Mouse (Mus musculus) erythroid progenitor cell, adult 5-6 weeks (primary cell): ENCODE measurements around the gene Gm10318. TPM values are rescaled to one million over a fixed set of nuclear protein-coding genes. Genes with fewer than 3 reads are reported as not detected.

ENCODE experiments used
- ATAC-seq: replicated peaks from 2 replicates; pipeline ENCODE4 v1.8.0; 2016; ENCODE audit warnings: moderate number of reproducible peaks, mild to moderate bottlenecking, moderate TSS enrichment, inconsistent platforms; ENCODE audit not compliant: poor library complexity, low FRiP score, severe bottlenecking
- total RNA-seq, 2 experiments: library from RNA; stranded (forward) in 1 of 2; stranded (reverse) in 1 of 2; fragments of 150-400 nt in 1 of 2; fragments of 186-747, 209-891 nt in 1 of 2; gene quantifications; 2 replicates each; pipeline versions ENCODE4 v1.2.3 to v1.2.4; 2015 to 2017; ENCODE audit warnings: low replicate concordance in 2 of 2

Gm10318 gene
- total RNA-seq, 2 experiments from 2014 or later = not detected

DNA sequence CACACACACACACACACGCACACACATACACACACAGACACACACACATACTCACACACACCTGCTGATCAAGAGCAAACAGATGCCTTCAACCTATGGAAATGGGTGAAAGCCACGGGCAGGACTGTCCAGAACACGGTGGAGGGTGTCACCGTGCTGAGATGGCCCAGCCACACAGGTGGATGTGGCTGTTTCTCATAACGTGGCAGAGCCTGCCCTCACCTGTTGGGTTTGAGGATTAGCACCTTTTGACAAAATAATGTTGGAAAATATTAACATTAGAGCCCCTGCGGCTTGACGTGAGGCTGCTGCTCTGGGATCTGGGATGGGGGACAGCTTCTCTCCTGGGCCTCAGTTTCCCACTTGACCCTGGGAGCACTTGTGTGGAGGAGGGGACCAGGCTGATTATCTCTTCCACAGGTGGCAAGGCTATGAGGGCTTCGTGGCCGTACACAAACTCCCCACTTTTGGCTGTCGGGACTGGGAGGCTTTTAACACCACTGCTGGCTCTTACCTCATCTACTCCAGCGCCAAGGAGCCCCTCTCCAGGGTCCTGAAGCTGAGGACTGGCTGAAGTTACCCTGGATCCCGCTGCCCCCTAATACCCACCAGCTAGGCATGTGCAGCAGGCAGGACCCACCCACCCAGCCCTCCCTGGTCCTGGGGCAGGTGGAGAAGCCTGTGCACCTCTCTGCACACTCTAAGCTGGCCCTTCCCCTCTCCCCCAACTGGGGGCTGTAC, 33.5 kb downstream of the Gm10318 start:
- no peak for ATAC-seq

GRCm38 (mm10) chr10:77890987-77891565, 38.4 kb downstream of the Gm10318 start:
- no peak for ATAC-seq

- ATAC-seq = no peak
These were observed 42.9 kb downstream of the Gm10318 start for GRCm38 (mm10) chr10:77895562-77895961.

GRCm38 (mm10) chr10:77900126-77900525, 47.5 kb downstream of the Gm10318 start:
- no peak for ATAC-seq

GRCm38 (mm10) chr10:77900903-77901818, 48.5 kb downstream of the Gm10318 start:
- ATAC-seq = no peak

DNA sequence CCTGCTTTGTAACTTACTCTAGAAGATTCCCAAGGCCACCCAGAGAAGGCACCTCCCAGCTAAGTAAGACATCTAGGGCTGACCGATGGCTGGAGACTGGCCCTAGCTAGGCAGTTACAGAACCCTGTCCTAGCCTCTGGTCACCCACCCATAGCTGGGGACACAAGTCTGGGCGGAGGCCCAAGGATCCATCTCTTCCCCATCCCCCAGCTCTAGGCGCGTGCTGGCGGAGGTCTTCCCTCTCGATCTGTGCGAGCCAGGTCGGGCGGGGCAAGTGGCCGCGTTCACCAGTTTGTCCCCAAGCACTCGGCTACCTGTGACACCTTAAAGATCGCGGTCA, 49.2 kb downstream of the Gm10318 start:
- no peak for ATAC-seq

DNA sequence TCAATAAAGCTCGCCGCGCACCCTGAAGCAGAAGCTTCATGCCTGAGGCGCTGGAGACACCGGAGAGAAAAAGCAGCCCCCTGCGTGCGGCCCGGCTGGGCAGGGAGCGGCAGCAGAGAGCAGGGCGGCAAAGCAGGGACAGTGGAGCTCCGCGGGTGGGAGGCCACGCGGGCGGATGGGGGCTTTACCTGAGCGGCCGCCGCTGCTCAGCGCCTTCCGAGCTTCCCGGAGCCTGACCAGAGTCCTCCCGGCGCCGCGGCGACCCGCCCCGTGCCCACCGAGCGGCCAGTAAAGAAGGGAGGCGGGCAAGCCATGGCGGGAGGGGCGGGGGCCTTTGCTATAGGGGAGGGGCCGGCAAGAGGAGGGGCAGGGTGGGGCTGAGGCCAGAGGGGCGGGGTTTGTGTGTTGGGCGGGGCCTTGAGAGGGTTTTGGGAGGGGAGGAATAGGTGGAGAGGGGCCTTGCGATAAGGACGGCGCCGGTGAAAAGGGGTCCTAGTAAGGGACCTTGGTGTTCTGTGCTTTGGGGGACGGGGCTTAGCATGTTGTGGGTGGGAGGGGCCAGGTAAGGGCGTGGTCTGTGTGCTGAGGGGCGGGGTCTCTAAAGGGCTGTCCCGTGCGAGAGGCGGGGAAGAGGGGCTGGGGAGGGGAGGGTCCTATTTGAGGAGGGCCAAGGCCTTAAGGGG, 49.7 kb downstream of the Gm10318 start, which contains the start of gene Lrrc3:
Lrrc3 (minus strand) TSS at position 326 of the 683 bp plus-strand sequence.
- no peak for ATAC-seq

DNA sequence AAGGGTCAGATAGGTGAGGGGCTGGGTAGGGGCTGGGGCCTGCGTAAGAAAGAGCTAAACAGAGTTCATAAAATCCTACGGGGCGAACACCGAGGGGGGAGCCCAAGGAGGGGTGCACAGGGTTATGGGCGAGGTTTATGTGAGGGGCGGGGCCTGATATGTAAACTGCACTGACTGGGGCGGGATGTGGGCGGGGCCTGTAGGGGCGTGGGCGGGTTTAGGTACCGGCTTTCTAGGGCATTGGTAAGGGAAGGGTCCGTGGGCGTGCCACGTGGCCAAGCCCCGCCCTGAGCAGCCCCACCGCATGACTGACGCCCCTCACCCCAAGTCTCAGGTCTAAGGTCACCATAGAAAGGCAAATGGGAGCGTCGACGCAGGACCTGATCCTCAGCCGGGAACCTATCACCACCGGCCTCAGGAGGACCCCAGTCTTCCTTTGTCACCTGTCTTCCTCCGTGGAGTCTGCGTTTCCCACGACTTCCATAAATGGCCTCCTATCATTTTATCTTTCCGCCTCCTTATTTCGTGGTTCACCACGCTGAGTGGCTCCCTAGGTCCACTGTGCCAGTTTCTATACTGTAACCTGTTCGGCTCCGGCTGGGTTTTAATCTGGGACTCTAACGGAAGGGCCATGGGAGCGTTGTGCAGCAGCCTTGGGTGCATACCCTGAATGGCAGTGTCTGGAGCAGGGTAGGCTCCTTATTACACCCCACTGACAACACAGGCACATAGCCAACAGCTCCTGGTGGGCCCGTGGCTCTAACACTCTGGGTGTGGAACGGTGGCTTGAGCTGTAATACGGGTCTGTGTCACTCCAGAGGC, 50.4 kb downstream of the Gm10318 start:
- ATAC-seq = 0 out of 2 replicates have a peak, but pooled peaks have one; percentile 25

Other genes starting within 250 kb of the Gm10318 start
Only the 30 nearest of the 33 such genes appear.
- not detected in 2 replicates for gene Tspear, start 166.3 kb upstream of the Gm10318 start, total RNA-seq (2015; ENCODE audit: low replicate concordance)
- not detected in 2 replicates for gene Tspear, start 166.3 kb upstream of the Gm10318 start, total RNA-seq (2017; ENCODE audit: low replicate concordance)
- not detected in 2 replicates for gene Gm19402, start 162.1 kb upstream of the Gm10318 start, total RNA-seq (2015; ENCODE audit: low replicate concordance)
- not detected in 2 replicates for gene Gm19402, start 162.1 kb upstream of the Gm10318 start, total RNA-seq (2017; ENCODE audit: low replicate concordance)
- not detected in 2 replicates for gene Gm9508, start 155.6 kb upstream of the Gm10318 start, total RNA-seq (2015; ENCODE audit: low replicate concordance)
- gene Gm9508, start 155.6 kb upstream of the Gm10318 start, total RNA-seq (2017; ENCODE audit: low replicate concordance) = not detected in 2 replicates
- not detected in 2 replicates for gene Gm10272, start 146.2 kb upstream of the Gm10318 start, total RNA-seq (2015; ENCODE audit: low replicate concordance)
- not detected in 2 replicates for gene Gm10272, start 146.2 kb upstream of the Gm10318 start, total RNA-seq (2017; ENCODE audit: low replicate concordance)
- not detected in 2 replicates for gene Gm10024, start 141.4 kb upstream of the Gm10318 start, total RNA-seq (2015; ENCODE audit: low replicate concordance)
- not detected in 2 replicates for gene Gm10024, start 141.4 kb upstream of the Gm10318 start, total RNA-seq (2017; ENCODE audit: low replicate concordance)
- not detected in 2 replicates for gene Gm10142, start 137.1 kb upstream of the Gm10318 start, total RNA-seq (2015; ENCODE audit: low replicate concordance)
- not detected in 2 replicates for gene Gm10142, start 137.1 kb upstream of the Gm10318 start, total RNA-seq (2017; ENCODE audit: low replicate concordance)
- not detected in 2 replicates for gene Krtap12-1, start 132.3 kb upstream of the Gm10318 start, total RNA-seq (2015; ENCODE audit: low replicate concordance)
- not detected in 2 replicates for gene Krtap12-1, start 132.3 kb upstream of the Gm10318 start, total RNA-seq (2017; ENCODE audit: low replicate concordance)
- gene Gm10100, start 126.4 kb upstream of the Gm10318 start, total RNA-seq (2015; ENCODE audit: low replicate concordance) = not detected in 2 replicates
- gene Gm10100, start 126.4 kb upstream of the Gm10318 start, total RNA-seq (2017; ENCODE audit: low replicate concordance) = not detected in 2 replicates
- not detected in 2 replicates for gene Gm18596, start 110.2 kb upstream of the Gm10318 start, total RNA-seq (2015; ENCODE audit: low replicate concordance)
- gene Gm18596, start 110.2 kb upstream of the Gm10318 start, total RNA-seq (2017; ENCODE audit: low replicate concordance) = not detected in 2 replicates
- not detected in 2 replicates for gene Gm9736, start 101.5 kb upstream of the Gm10318 start, total RNA-seq (2015; ENCODE audit: low replicate concordance)
- gene Gm9736, start 101.5 kb upstream of the Gm10318 start, total RNA-seq (2017; ENCODE audit: low replicate concordance) = not detected in 2 replicates
- gene Gm3233, start 93.2 kb upstream of the Gm10318 start, total RNA-seq (2015; ENCODE audit: low replicate concordance) = not detected in 2 replicates
- gene Gm3233, start 93.2 kb upstream of the Gm10318 start, total RNA-seq (2017; ENCODE audit: low replicate concordance) = not detected in 2 replicates
- gene Gm3238, start 81.5 kb upstream of the Gm10318 start, total RNA-seq (2015; ENCODE audit: low replicate concordance) = not detected in 2 replicates
- gene Gm3238, start 81.5 kb upstream of the Gm10318 start, total RNA-seq (2017; ENCODE audit: low replicate concordance) = not detected in 2 replicates
- gene Gm7138, start 75.9 kb upstream of the Gm10318 start, total RNA-seq (2015; ENCODE audit: low replicate concordance) = not detected in 2 replicates
- gene Gm7138, start 75.9 kb upstream of the Gm10318 start, total RNA-seq (2017; ENCODE audit: low replicate concordance) = not detected in 2 replicates
- not detected in 2 replicates for gene Gm3250, start 70.3 kb upstream of the Gm10318 start, total RNA-seq (2015; ENCODE audit: low replicate concordance)
- gene Gm3250, start 70.3 kb upstream of the Gm10318 start, total RNA-seq (2017; ENCODE audit: low replicate concordance) = not detected in 2 replicates
- not detected in 2 replicates for gene Gm7137, start 64.7 kb upstream of the Gm10318 start, total RNA-seq (2015; ENCODE audit: low replicate concordance)
- not detected in 2 replicates for gene Gm7137, start 64.7 kb upstream of the Gm10318 start, total RNA-seq (2017; ENCODE audit: low replicate concordance)
- gene Gm9639, start 57.8 kb upstream of the Gm10318 start, total RNA-seq (2015; ENCODE audit: low replicate concordance) = not detected in 2 replicates
- gene Gm9639, start 57.8 kb upstream of the Gm10318 start, total RNA-seq (2017; ENCODE audit: low replicate concordance) = not detected in 2 replicates
- gene Gm19668, start 53.7 kb upstream of the Gm10318 start, total RNA-seq (2015; ENCODE audit: low replicate concordance) = not detected in 2 replicates
- gene Gm19668, start 53.7 kb upstream of the Gm10318 start, total RNA-seq (2017; ENCODE audit: low replicate concordance) = not detected in 2 replicates
- not detected in 2 replicates for gene Gm9507, start 41.0 kb upstream of the Gm10318 start, total RNA-seq (2015; ENCODE audit: low replicate concordance)
- not detected in 2 replicates for gene Gm9507, start 41.0 kb upstream of the Gm10318 start, total RNA-seq (2017; ENCODE audit: low replicate concordance)
- not detected in 2 replicates for gene Gm2696, start 38.2 kb upstream of the Gm10318 start, total RNA-seq (2015; ENCODE audit: low replicate concordance)
- gene Gm2696, start 38.2 kb upstream of the Gm10318 start, total RNA-seq (2017; ENCODE audit: low replicate concordance) = not detected in 2 replicates
- gene Krtap10-4, start 25.8 kb upstream of the Gm10318 start, total RNA-seq (2015; ENCODE audit: low replicate concordance) = not detected in 2 replicates
- gene Krtap10-4, start 25.8 kb upstream of the Gm10318 start, total RNA-seq (2017; ENCODE audit: low replicate concordance) = not detected in 2 replicates
- not detected in 2 replicates for gene Krtap10-10, start 16.9 kb upstream of the Gm10318 start, total RNA-seq (2015; ENCODE audit: low replicate concordance)
- not detected in 2 replicates for gene Krtap10-10, start 16.9 kb upstream of the Gm10318 start, total RNA-seq (2017; ENCODE audit: low replicate concordance)
- not detected in 2 replicates for gene Gm36176, start 6.1 kb upstream of the Gm10318 start, total RNA-seq (2015; ENCODE audit: low replicate concordance)
- not detected in 2 replicates for gene Gm36176, start 6.1 kb upstream of the Gm10318 start, total RNA-seq (2017; ENCODE audit: low replicate concordance)
- gene Gm3285, start 9.1 kb downstream of the Gm10318 start, total RNA-seq (2015; ENCODE audit: low replicate concordance) = not detected in 2 replicates
- not detected in 2 replicates for gene Gm3285, start 9.1 kb downstream of the Gm10318 start, total RNA-seq (2017; ENCODE audit: low replicate concordance)
- not detected in 2 replicates for gene Lrrc3, start 49.7 kb downstream of the Gm10318 start, total RNA-seq (2015; ENCODE audit: low replicate concordance)
- gene Lrrc3, start 49.7 kb downstream of the Gm10318 start, total RNA-seq (2017; ENCODE audit: low replicate concordance) = not detected in 2 replicates
- gene Trpm2, start 117.7 kb downstream of the Gm10318 start, total RNA-seq (2015; ENCODE audit: low replicate concordance) = 0.42 and 1.1 TPM in 2 replicates
- gene Trpm2, start 117.7 kb downstream of the Gm10318 start, total RNA-seq (2017; ENCODE audit: low replicate concordance) = 33.1 and 38.6 TPM in 2 replicates
- not detected in 2 replicates for gene 1810043G02Rik, start 125.7 kb downstream of the Gm10318 start, total RNA-seq (2015; ENCODE audit: low replicate concordance)
- 0.26 and 3.5 TPM in 2 replicates for gene 1810043G02Rik, start 125.7 kb downstream of the Gm10318 start, total RNA-seq (2017; ENCODE audit: low replicate concordance)
- 0.42 and 1.8 TPM in 2 replicates for gene Pfkl, start 157.2 kb downstream of the Gm10318 start, total RNA-seq (2015; ENCODE audit: low replicate concordance)
- 9.2 and 9.8 TPM in 2 replicates for gene Pfkl, start 157.2 kb downstream of the Gm10318 start, total RNA-seq (2017; ENCODE audit: low replicate concordance)
- not detected in 2 replicates for gene Dnmt3l, start 189.1 kb downstream of the Gm10318 start, total RNA-seq (2015; ENCODE audit: low replicate concordance)
- gene Dnmt3l, start 189.1 kb downstream of the Gm10318 start, total RNA-seq (2017; ENCODE audit: low replicate concordance) = 1.1 TPM in 1 of 2 replicates, not detected in the other
- gene Aire, start 190.8 kb downstream of the Gm10318 start, total RNA-seq (2015; ENCODE audit: low replicate concordance) = not detected in 2 replicates
- gene Aire, start 190.8 kb downstream of the Gm10318 start, total RNA-seq (2017; ENCODE audit: low replicate concordance) = not detected in 2 replicates
- 2.9 and 3.4 TPM in 2 replicates for gene Icosl, start 216.4 kb downstream of the Gm10318 start, total RNA-seq (2015; ENCODE audit: low replicate concordance)
- gene Icosl, start 216.4 kb downstream of the Gm10318 start, total RNA-seq (2017; ENCODE audit: low replicate concordance) = 0.13 and 0.53 TPM in 2 replicates